Mouse (Mus musculus): ENCODE measurements around the gene Trim8. TPM values are rescaled to one million over a fixed set of nuclear protein-coding genes. Genes with fewer than 3 reads are reported as not detected.

Trim8 gene
- polyA plus RNA-seq, 1 experiment from 2014 or later: 31.7 TPM

GRCm38 (mm10) chr19:46500581-46501341, 741 bp upstream of the Trim8 start:
- peaks cover 20% of the 10 kb centered on the region for H3K4me1 ChIP-seq (ENCODE audit: control insufficient read depth, insufficient read depth, low read length)
- peak overlapping the region; percentile 98 for H3K9ac ChIP-seq (ENCODE audit: low read length)
- peak overlapping the region; percentile 81 for H3K4me2 ChIP-seq
- peak overlapping the region; percentile 100 for H3K27ac ChIP-seq (ENCODE audit: low read depth, low read length)
- peak overlapping the region; percentile 98 for H3K4me3 ChIP-seq (ENCODE audit: low read depth, low read length)
- H3K9me3 ChIP-seq (ENCODE audit: control insufficient read depth, low read length): no peaks in the 10 kb centered on the region
- no peaks in the 10 kb centered on the region for H3K27me3 ChIP-seq (ENCODE audit: control insufficient read depth, insufficient read depth, low read length)
- H3K36me3 ChIP-seq (ENCODE audit: control insufficient read depth, insufficient read depth, low read length): no peaks in the 10 kb centered on the region
- DNase-seq (ENCODE audit: low spot score, missing footprints): peak; percentile 97
- peak; percentile 54 for ATAC-seq (ENCODE audit: low FRiP score)
- under 1% methylated on average over 38 of the region's 50 CpGs for WGBS

GRCm38 (mm10) chr19:46502069-46502455, 560 bp downstream of the Trim8 start:
- Histone ChIP-seq H3K9ac (ENCODE audit: low read length) (peak overlapping the region; percentile 98), H3K27ac (ENCODE audit: low read depth, low read length) (peak overlapping the region; percentile 100), H3K4me1 (ENCODE audit: control insufficient read depth, insufficient read depth, low read length) (peaks cover 33% of the 10 kb centered on the region), H3K4me2 (peak overlapping the region; percentile 81), H3K9me3 (ENCODE audit: control insufficient read depth, low read length) (no peaks in the 10 kb centered on the region), H3K36me3 (ENCODE audit: control insufficient read depth, insufficient read depth, low read length) (0 out of 2 replicates have a peak, but pooled peaks cover 2% of the 10 kb centered on the region), H3K4me3 (ENCODE audit: low read depth, low read length) (peak overlapping the region; percentile 98), H3K27me3 (ENCODE audit: control insufficient read depth, insufficient read depth, low read length) (no peaks in the 10 kb centered on the region)
- WGBS: under 1% methylated on average over 43 of the region's 46 CpGs
- peak; percentile 94 for DNase-seq (ENCODE audit: low spot score, missing footprints)
- no peak for ATAC-seq (ENCODE audit: low FRiP score)

- Histone ChIP-seq H3K27me3 (ENCODE audit: control insufficient read depth, insufficient read depth, low read length) (no peaks in the 10 kb centered on the region), H3K9me3 (ENCODE audit: control insufficient read depth, low read length) (no peaks in the 10 kb centered on the region), H3K4me2 (peak overlapping the region; percentile 81), H3K27ac (ENCODE audit: low read depth, low read length) (peak overlapping the region; percentile 100), H3K9ac (ENCODE audit: low read length) (peak overlapping the region; percentile 98), H3K4me3 (ENCODE audit: low read depth, low read length) (peak overlapping the region; percentile 98), H3K4me1 (ENCODE audit: control insufficient read depth, insufficient read depth, low read length) (peaks cover 38% of the 10 kb centered on the region), H3K36me3 (ENCODE audit: control insufficient read depth, insufficient read depth, low read length) (0 out of 2 replicates have a peak, but pooled peaks cover 2% of the 10 kb centered on the region)
- ATAC-seq (ENCODE audit: low FRiP score): no peak
- DNase-seq (ENCODE audit: low spot score, missing footprints): peak; percentile 95
- 0% methylated on average over 53 of the region's 53 CpGs for WGBS
Observed at GRCm38 (mm10) chr19:46502471-46503166, 1.1 kb downstream of the Trim8 start.

- WGBS: 0% methylated on average over 21 of the region's 21 CpGs
Observed at GRCm38 (mm10) chr19:46503351-46504084, 2.0 kb downstream of the Trim8 start.

GRCm38 (mm10) chr19:46504085-46504552, 2.6 kb downstream of the Trim8 start:
- Histone ChIP-seq H3K27ac (ENCODE audit: low read depth, low read length) (peak overlapping the region; percentile 100), H3K9ac (ENCODE audit: low read length) (peak overlapping the region; percentile 98), H3K27me3 (ENCODE audit: control insufficient read depth, insufficient read depth, low read length) (no peaks in the 10 kb centered on the region), H3K4me2 (peak overlapping the region; percentile 81), H3K36me3 (ENCODE audit: control insufficient read depth, insufficient read depth, low read length) (0 out of 2 replicates have a peak, but pooled peaks cover 2% of the 10 kb centered on the region), H3K9me3 (ENCODE audit: control insufficient read depth, low read length) (no peaks in the 10 kb centered on the region), H3K4me3 (ENCODE audit: low read depth, low read length) (peak overlapping the region; percentile 98), H3K4me1 (ENCODE audit: control insufficient read depth, insufficient read depth, low read length) (peaks cover 51% of the 10 kb centered on the region)
- ATAC-seq (ENCODE audit: low FRiP score): no peak
- peak; percentile 90 for DNase-seq (ENCODE audit: low spot score, missing footprints)
- 6% methylated on average over 4 of the region's 4 CpGs for WGBS

More at GRCm38 (mm10) chr19:46503351-46504084, 2.0 kb downstream of the Trim8 start:
- Histone ChIP-seq H3K36me3 (ENCODE audit: control insufficient read depth, insufficient read depth, low read length) (0 out of 2 replicates have a peak, but pooled peaks cover 2% of the 10 kb centered on the region), H3K9ac (ENCODE audit: low read length) (peak overlapping the region; percentile 98), H3K4me1 (ENCODE audit: control insufficient read depth, insufficient read depth, low read length) (peaks cover 47% of the 10 kb centered on the region), H3K4me3 (ENCODE audit: low read depth, low read length) (peak overlapping the region; percentile 98), H3K4me2 (peak overlapping the region; percentile 81), H3K27me3 (ENCODE audit: control insufficient read depth, insufficient read depth, low read length) (no peaks in the 10 kb centered on the region), H3K9me3 (ENCODE audit: control insufficient read depth, low read length) (no peaks in the 10 kb centered on the region), H3K27ac (ENCODE audit: low read depth, low read length) (peak overlapping the region; percentile 100)
- ATAC-seq (ENCODE audit: low FRiP score) (peak; percentile 3; the same call in 1 of the 2 replicates), DNase-seq (ENCODE audit: low spot score, missing footprints) (peak; percentile 97)

GRCm38 (mm10) chr19:46504822-46505417, 3.4 kb downstream of the Trim8 start:
- Histone ChIP-seq H3K9ac (ENCODE audit: low read length) (peak overlapping the region; percentile 98), H3K4me1 (ENCODE audit: control insufficient read depth, insufficient read depth, low read length) (peaks cover 52% of the 10 kb centered on the region), H3K9me3 (ENCODE audit: control insufficient read depth, low read length) (no peaks in the 10 kb centered on the region), H3K27ac (ENCODE audit: low read depth, low read length) (peak overlapping the region; percentile 100), H3K4me2 (peak overlapping the region; percentile 81), H3K36me3 (ENCODE audit: control insufficient read depth, insufficient read depth, low read length) (0 out of 2 replicates have a peak, but pooled peaks cover 2% of the 10 kb centered on the region), H3K4me3 (ENCODE audit: low read depth, low read length) (peak overlapping the region; percentile 98), H3K27me3 (ENCODE audit: control insufficient read depth, insufficient read depth, low read length) (no peaks in the 10 kb centered on the region)
- ATAC-seq (ENCODE audit: low FRiP score): no peak
- DNase-seq (ENCODE audit: low spot score, missing footprints): no peak
- 59% methylated on average over 9 of the region's 9 CpGs for WGBS

- Histone ChIP-seq H3K9me3 (ENCODE audit: control insufficient read depth, low read length) (no peaks in the 10 kb centered on the region), H3K27me3 (ENCODE audit: control insufficient read depth, insufficient read depth, low read length) (no peaks in the 10 kb centered on the region), H3K4me1 (ENCODE audit: control insufficient read depth, insufficient read depth, low read length) (peaks cover 52% of the 10 kb centered on the region), H3K27ac (ENCODE audit: low read depth, low read length) (peak overlapping the region; percentile 96; the same call in 1 of the 2 replicates), H3K4me3 (ENCODE audit: low read depth, low read length) (peak overlapping the region; percentile 25), H3K9ac (ENCODE audit: low read length) (peak overlapping the region; percentile 77), H3K4me2 (peak overlapping the region; percentile 81), H3K36me3 (ENCODE audit: control insufficient read depth, insufficient read depth, low read length) (0 out of 2 replicates have a peak, but pooled peaks cover 2% of the 10 kb centered on the region)
- ATAC-seq (ENCODE audit: low FRiP score) (no peak), DNase-seq (ENCODE audit: low spot score, missing footprints) (no peak)
- WGBS: 79% methylated on average over 8 of the region's 8 CpGs
Observed at GRCm38 (mm10) chr19:46505646-46506371, 4.3 kb downstream of the Trim8 start.

- H3K4me2 ChIP-seq: peak overlapping the region; percentile 81
- DNase-seq (ENCODE audit: low spot score, missing footprints): no peak
- H3K9me3 ChIP-seq (ENCODE audit: control insufficient read depth, low read length): no peaks in the 10 kb centered on the region
- ATAC-seq (ENCODE audit: low FRiP score): no peak
- H3K36me3 ChIP-seq (ENCODE audit: control insufficient read depth, insufficient read depth, low read length): 0 out of 2 replicates have a peak, but pooled peaks cover 2% of the 10 kb centered on the region
- peak overlapping the region; percentile 77 for H3K9ac ChIP-seq (ENCODE audit: low read length)
- no peaks in the 10 kb centered on the region for H3K27me3 ChIP-seq (ENCODE audit: control insufficient read depth, insufficient read depth, low read length)
- 49% methylated on average over 3 of the region's 3 CpGs for WGBS
- H3K4me1 ChIP-seq (ENCODE audit: control insufficient read depth, insufficient read depth, low read length): peaks cover 52% of the 10 kb centered on the region
- H3K4me3 ChIP-seq (ENCODE audit: low read depth, low read length): peak overlapping the region; percentile 25
- peak overlapping the region; percentile 96 for H3K27ac ChIP-seq (ENCODE audit: low read depth, low read length)
Observed at GRCm38 (mm10) chr19:46506372-46506717, 4.8 kb downstream of the Trim8 start.
